Mouse (Mus musculus) olfactory bulb, adult 2 months (tissue): ENCODE measurements around the gene Cfi.

Source experiments
- CTCF ChIP-seq: fragments of 200-500 bp; IDR thresholded peaks from 2 replicates; pipeline ENCODE4 v1.5.1; 2012; ENCODE audit warnings: low read depth, mild to moderate bottlenecking, low read length, moderate library complexity; ENCODE audit not compliant: insufficient read depth
- POLR2A ChIP-seq: fragments of 200-500 bp; IDR thresholded peaks from 2 replicates; pipeline ENCODE4 v1.6.1; 2012; ENCODE audit warnings: mild to moderate bottlenecking, low read depth, low read length, moderate library complexity; ENCODE audit not compliant: insufficient read depth

DNA sequence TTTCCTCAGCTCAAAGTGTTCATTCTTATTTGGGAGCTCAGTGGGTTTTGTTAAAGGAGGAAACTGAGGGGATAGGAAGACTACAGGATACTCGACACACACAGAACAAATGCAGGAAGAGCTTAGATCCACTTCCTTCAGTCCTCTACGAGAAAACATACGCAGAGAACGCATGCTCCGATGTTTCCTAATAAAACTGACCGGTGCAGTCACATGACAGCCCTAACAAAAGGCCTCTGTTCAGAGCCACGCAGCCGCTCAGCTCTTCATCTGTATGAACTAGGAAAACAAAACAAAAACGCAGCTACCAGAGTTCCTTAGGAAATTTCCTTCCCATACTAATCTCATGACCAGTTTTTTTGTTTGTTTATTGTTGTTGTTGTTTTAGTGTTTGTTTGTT, 14.8 kb upstream of the Cfi start:
- TF ChIP-seq POLR2A (no peak), CTCF (no peak)
